Mouse (Mus musculus) hindbrain, embryonic 10.5 days (tissue): ENCODE data around the gene Pyroxd2. TPM values are rescaled to one million over a fixed set of nuclear protein-coding genes. Genes with fewer than 3 reads are reported as not detected.

Experiments
- DNase-seq: peaks from one replicate; pipeline ENCODE4 v3.0.0-alpha.2; 2017; ENCODE audit warnings: low spot score
- H3K27ac ChIP-seq: fragments of 300-500 bp; sonication (generic); 2 replicates; pipeline ENCODE4 v1.5.1; 2016; ENCODE audit warnings: mild to moderate bottlenecking, moderate library complexity
- H3K27me3 ChIP-seq: fragments of 300-500 bp; sonication (generic); 2 replicates; pipeline ENCODE4 v1.6.1; 2016; ENCODE audit warnings: mild to moderate bottlenecking; ENCODE audit not compliant: poor library complexity, insufficient read depth, severe bottlenecking
- H3K36me3 ChIP-seq: fragments of 300-500 bp; sonication (generic); 2 replicates; pipeline ENCODE4 v1.6.1; 2016; ENCODE audit warnings: mild to moderate bottlenecking, moderate library complexity
- H3K4me1 ChIP-seq: fragments of 300-500 bp; sonication (generic); replicated peaks from 2 replicates; pipeline ENCODE4 v1.6.1; 2016; ENCODE audit warnings: mild to moderate bottlenecking
- H3K4me3 ChIP-seq: fragments of 300-500 bp; sonication (generic); 2 replicates; pipeline ENCODE4 v1.5.1; 2016; ENCODE audit warnings: mild to moderate bottlenecking, moderate library complexity
- H3K9me3 ChIP-seq: fragments of 300-500 bp; sonication (generic); 2 replicates; pipeline ENCODE4 v1.6.1; 2016; ENCODE audit warnings: mild to moderate bottlenecking, moderate library complexity
- WGBS: fragments of 180-500 bp; shearing (Covaris S2); methylation state at CpG from one replicate; pipeline ENCODE4 v1.1.7; 2016; 5-methylcytosine and 5-hydroxymethylcytosine counted together
- polyA plus RNA-seq: library from polyadenylated mRNA; unstranded; fragments of >200 nt; fragmentation: Nextera tagmentation; extraction: Ambion mirVana; gene quantifications from 2 replicates; pipeline ENCODE4 v1.2.1, GENCODE M21; 2016

Pyroxd2 gene
- polyA plus RNA-seq, 1 experiment from 2014 or later: 1.3 TPM

DNA sequence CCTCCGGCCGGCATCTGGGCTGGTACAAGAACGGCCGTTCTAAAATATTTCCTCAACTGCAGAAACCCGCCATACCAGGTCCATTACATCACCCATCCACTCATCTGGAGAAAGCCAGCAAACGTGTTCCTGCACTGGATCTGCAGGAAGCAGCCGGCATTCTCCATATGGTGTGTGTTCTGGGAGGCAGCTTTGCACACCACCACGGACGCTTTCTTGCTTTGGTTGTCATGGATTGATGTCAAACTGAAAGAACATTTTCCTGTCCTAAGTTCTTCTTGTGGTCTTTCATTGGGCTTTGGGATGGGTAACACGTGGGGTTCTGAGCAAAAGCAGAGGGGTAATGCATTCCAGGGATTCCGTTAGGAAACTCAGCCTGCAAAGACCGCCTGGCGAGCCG is 10.7 kb downstream of the Pyroxd2 start:
- no peak overlapping the region for H3K4me3 ChIP-seq
- 0 out of 2 replicates have a peak, but pooled peaks cover 3% of the 10 kb centered on the region for H3K27me3 ChIP-seq
- no peak overlapping the region for H3K27ac ChIP-seq
- no peak for DNase-seq
- H3K4me1 ChIP-seq: peaks cover 49% of the 10 kb centered on the region
- H3K9me3 ChIP-seq: no peaks in the 10 kb centered on the region
- no peaks in the 10 kb centered on the region for H3K36me3 ChIP-seq
- WGBS: 83% methylated on average over 14 of the region's 14 CpGs

GRCm38 (mm10) chr19:42740163-42740899 is 12.2 kb downstream of the Pyroxd2 start:
- Histone ChIP-seq H3K36me3 (no peaks in the 10 kb centered on the region), H3K9me3 (no peaks in the 10 kb centered on the region), H3K4me3 (no peak overlapping the region), H3K27ac (no peak overlapping the region), H3K4me1 (peaks cover 55% of the 10 kb centered on the region), H3K27me3 (no peaks in the 10 kb centered on the region)
- WGBS: 74% methylated on average over 8 of the region's 8 CpGs
- no peak for DNase-seq

- no peaks in the 10 kb centered on the region for H3K27me3 ChIP-seq
- 92% methylated on average over 6 of the region's 6 CpGs for WGBS
- DNase-seq: no peak
Observed at GRCm38 (mm10) chr19:42739734-42740133, 12.8 kb downstream of the Pyroxd2 start.

GRCm38 (mm10) chr19:42737753-42738152 is 14.8 kb downstream of the Pyroxd2 start:
- no peaks in the 10 kb centered on the region for H3K27me3 ChIP-seq
- DNase-seq: no peak
- 71% methylated on average over 9 of the region's 9 CpGs for WGBS
- no peaks in the 10 kb centered on the region for H3K36me3 ChIP-seq
- no peaks in the 10 kb centered on the region for H3K9me3 ChIP-seq
- 0 out of 2 replicates have a peak overlapping the region, but pooled peaks have one; percentile 45 for H3K27ac ChIP-seq
- H3K4me3 ChIP-seq: no peak overlapping the region
- H3K4me1 ChIP-seq: peaks cover 48% of the 10 kb centered on the region

More at GRCm38 (mm10) chr19:42739734-42740133, 12.8 kb downstream of the Pyroxd2 start:
- Histone ChIP-seq H3K9me3 (no peaks in the 10 kb centered on the region), H3K4me3 (no peak overlapping the region), H3K4me1 (peaks cover 53% of the 10 kb centered on the region), H3K27ac (no peak overlapping the region), H3K36me3 (no peaks in the 10 kb centered on the region)

- Histone ChIP-seq H3K4me3 (no peak overlapping the region), H3K27me3 (no peaks in the 10 kb centered on the region), H3K36me3 (no peaks in the 10 kb centered on the region), H3K4me1 (peaks cover 43% of the 10 kb centered on the region), H3K9me3 (no peaks in the 10 kb centered on the region), H3K27ac (no peak overlapping the region)
- DNase-seq: no peak
- 89% methylated on average over 5 of the region's 5 CpGs for WGBS
Observed at GRCm38 (mm10) chr19:42734982-42735381, 17.6 kb downstream of the Pyroxd2 start.

DNA sequence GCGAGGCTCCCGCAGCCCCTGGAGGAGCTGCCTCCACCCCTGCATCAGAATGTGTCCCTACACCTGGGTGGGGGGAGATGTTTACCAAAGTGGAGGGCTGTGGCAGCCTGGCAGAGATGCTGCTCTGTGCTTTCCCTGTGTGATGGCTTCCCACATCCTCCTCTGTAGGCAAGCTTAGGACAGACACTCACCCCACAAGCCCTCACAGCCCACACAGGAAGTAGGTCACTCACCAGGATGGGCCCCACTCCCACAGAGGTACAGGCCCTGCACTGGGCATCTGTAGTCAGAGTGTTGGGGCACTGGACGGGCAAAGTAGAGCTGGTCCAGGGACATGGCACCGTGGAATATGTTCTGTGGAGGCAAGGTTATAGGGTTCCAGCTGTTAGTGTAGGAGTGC is 25.2 kb downstream of the Pyroxd2 start:
- Histone ChIP-seq H3K27me3 (no peaks in the 10 kb centered on the region), H3K27ac (no peak overlapping the region), H3K4me3 (no peak overlapping the region), H3K9me3 (no peaks in the 10 kb centered on the region), H3K36me3 (no peaks in the 10 kb centered on the region), H3K4me1 (peaks cover 17% of the 10 kb centered on the region)
- WGBS: 89% methylated on average over 4 of the region's 4 CpGs
- DNase-seq: no peak

DNA sequence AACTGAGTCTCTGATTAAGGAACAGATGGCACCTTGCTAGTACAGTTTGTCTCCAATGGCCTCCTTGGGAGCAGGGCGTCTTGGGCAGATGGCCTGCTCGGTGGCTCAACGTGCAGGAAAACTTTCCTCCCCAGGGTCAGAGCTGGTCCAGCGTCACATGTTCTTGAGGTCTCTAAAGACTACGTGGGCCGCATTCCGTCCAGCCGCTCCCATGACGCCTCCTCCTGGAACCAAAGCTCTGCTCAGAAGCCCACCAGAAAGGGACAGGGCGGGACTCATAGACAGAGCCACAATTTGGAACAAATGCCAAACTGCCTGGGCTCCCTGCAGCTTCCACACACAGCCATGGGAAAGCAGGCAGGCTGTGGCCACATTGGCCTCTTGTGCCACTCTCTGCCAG is 25.8 kb downstream of the Pyroxd2 start:
- Histone ChIP-seq H3K9me3 (no peaks in the 10 kb centered on the region), H3K27me3 (no peaks in the 10 kb centered on the region), H3K4me1 (peaks cover 14% of the 10 kb centered on the region; the same call in 1 of the 2 replicates), H3K27ac (no peak overlapping the region), H3K36me3 (no peaks in the 10 kb centered on the region), H3K4me3 (no peak overlapping the region)
- 90% methylated on average over 10 of the region's 10 CpGs for WGBS
- DNase-seq: no peak

GRCm38 (mm10) chr19:42725973-42726350 is 26.6 kb downstream of the Pyroxd2 start:
- Histone ChIP-seq H3K36me3 (no peaks in the 10 kb centered on the region), H3K9me3 (no peaks in the 10 kb centered on the region), H3K4me1 (peaks cover 14% of the 10 kb centered on the region; the same call in 1 of the 2 replicates), H3K27me3 (no peaks in the 10 kb centered on the region), H3K4me3 (no peak overlapping the region), H3K27ac (no peak overlapping the region)
- WGBS: 86% methylated on average over 3 of the region's 3 CpGs
- no peak for DNase-seq

- Histone ChIP-seq H3K4me3 (no peak overlapping the region), H3K36me3 (no peaks in the 10 kb centered on the region)
- 80% methylated on average over 16 of the region's 16 CpGs for WGBS
Observed at GRCm38 (mm10) chr19:42725056-42725972, 27.3 kb downstream of the Pyroxd2 start.

DNA sequence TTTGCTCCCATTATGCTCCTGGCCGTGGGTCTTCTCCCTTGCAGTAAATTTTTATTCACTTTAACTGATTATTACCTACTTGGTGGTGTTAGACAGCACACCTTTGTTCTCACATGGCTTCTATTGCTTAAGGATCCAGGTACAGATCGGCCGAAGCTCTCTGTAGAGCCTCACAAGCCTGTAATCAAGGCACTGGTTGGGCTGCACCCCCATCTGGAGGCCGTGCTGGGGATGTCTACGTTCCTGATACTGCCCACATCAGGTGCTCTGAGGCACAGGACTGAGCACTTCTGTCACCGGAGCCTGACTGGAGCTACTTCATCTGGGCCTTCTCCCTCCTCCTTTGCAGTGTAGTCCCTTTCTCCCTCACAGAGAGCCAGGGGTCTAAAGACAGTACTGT is 29.3 kb downstream of the Pyroxd2 start:
- WGBS: 82% methylated on average over 6 of the region's 6 CpGs
- H3K27me3 ChIP-seq: no peaks in the 10 kb centered on the region
- H3K36me3 ChIP-seq: no peaks in the 10 kb centered on the region
- no peak overlapping the region for H3K4me3 ChIP-seq
- no peaks in the 10 kb centered on the region for H3K9me3 ChIP-seq
- H3K4me1 ChIP-seq: peaks cover 13% of the 10 kb centered on the region
- no peak for DNase-seq
- no peak overlapping the region for H3K27ac ChIP-seq

More at GRCm38 (mm10) chr19:42725056-42725972, 27.3 kb downstream of the Pyroxd2 start:
- no peaks in the 10 kb centered on the region for H3K9me3 ChIP-seq
- no peak overlapping the region for H3K27ac ChIP-seq
- H3K27me3 ChIP-seq: no peaks in the 10 kb centered on the region
- H3K4me1 ChIP-seq: peaks cover 14% of the 10 kb centered on the region; the same call in 1 of the 2 replicates
- no peak for DNase-seq

GRCm38 (mm10) chr19:42722500-42722899 is 30.1 kb downstream of the Pyroxd2 start:
- Histone ChIP-seq H3K36me3 (no peaks in the 10 kb centered on the region), H3K27me3 (no peaks in the 10 kb centered on the region), H3K4me3 (no peak overlapping the region), H3K9me3 (no peaks in the 10 kb centered on the region), H3K4me1 (peaks cover 13% of the 10 kb centered on the region), H3K27ac (no peak overlapping the region)
- DNase-seq: no peak
- WGBS: 77% methylated on average over 2 of the region's 2 CpGs

- 91% methylated on average over 3 of the region's 3 CpGs for WGBS
- H3K36me3 ChIP-seq: no peaks in the 10 kb centered on the region
- no peaks in the 10 kb centered on the region for H3K9me3 ChIP-seq
- no peak for DNase-seq
- no peak overlapping the region for H3K27ac ChIP-seq
- H3K4me3 ChIP-seq: no peak overlapping the region
- H3K4me1 ChIP-seq: peaks cover 6% of the 10 kb centered on the region; the same call in 1 of the 2 replicates
- no peaks in the 10 kb centered on the region for H3K27me3 ChIP-seq
Observed at GRCm38 (mm10) chr19:42718101-42718500, 34.5 kb downstream of the Pyroxd2 start.

- WGBS: 77% methylated on average over 5 of the region's 5 CpGs
- Histone ChIP-seq H3K4me1 (peaks cover 6% of the 10 kb centered on the region; the same call in 1 of the 2 replicates), H3K9me3 (no peaks in the 10 kb centered on the region), H3K36me3 (no peaks in the 10 kb centered on the region), H3K27me3 (no peaks in the 10 kb centered on the region), H3K27ac (no peak overlapping the region), H3K4me3 (no peak overlapping the region)
- no peak for DNase-seq
Observed at GRCm38 (mm10) chr19:42717668-42718067, 34.9 kb downstream of the Pyroxd2 start.
